Mouse (Mus musculus) embryonic fibroblast, embryonic 13.5 days (primary cell): Measurements from ENCODE around the gene Plcg1.

Source experiments
- CTCF ChIP-seq: IDR thresholded peaks from 2 replicates; pipeline ENCODE4 v1.5.1; 2011; ENCODE audit warnings: mild to moderate bottlenecking, control low read depth, low read length, moderate library complexity, borderline replicate concordance; ENCODE audit not compliant: insufficient read depth
- POLR2A ChIP-seq: IDR thresholded peaks from 2 replicates; pipeline ENCODE4 v1.6.1; 2011; ENCODE audit warnings: low read depth, mild to moderate bottlenecking, control low read depth, low read length, moderate library complexity

DNA sequence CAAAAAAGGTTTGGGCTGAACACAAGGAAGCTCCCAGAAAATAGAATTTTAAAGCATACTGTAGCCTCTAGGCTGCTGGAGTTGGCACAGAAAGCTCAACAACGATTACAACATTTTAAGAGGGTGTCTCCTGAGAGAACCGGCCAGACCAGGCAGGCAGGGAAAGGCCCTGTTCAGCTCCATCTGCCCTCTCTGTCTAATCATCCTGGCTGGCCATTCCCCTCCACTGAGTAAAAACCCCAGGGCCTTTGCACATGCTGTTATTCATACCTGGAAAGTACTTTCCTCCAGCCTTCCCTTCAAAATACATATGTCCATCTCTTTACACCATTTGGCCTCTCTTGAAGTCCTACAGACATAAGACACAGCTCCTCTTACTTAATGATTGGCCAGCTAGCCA, 1.7 kb upstream of the Plcg1 start:
- TF ChIP-seq CTCF = no peak
- TF ChIP-seq POLR2A = no peak
